Comparison of ENCODE assay signal across 17 mouse cellular contexts in genomic region chr11:32573669-32574068, GRCm38 (mm10). TPM values are rescaled to one million over a fixed set of nuclear protein-coding genes. Genes with fewer than 3 reads are reported as not detected.
"Had no signal": no experiment of that assay in that cellular context is flagged by ENCODE, and none has a peak within 500 bp of the region (broad histone marks: within the 10 kb centered on the region; RNA-seq: fewer than 3 reads in every experiment).

No protein-coding gene starts in this region.

- H3K36me3 ChIP-seq: neural tube, embryonic 15.5 days; stomach, embryonic 15.5 days had no signal

- DNase-seq: retina, postnatal 1 day; right cerebral cortex, adult 18-20 months; right cerebral cortex, postnatal 14 days; right cerebral cortex, postnatal 25 days; right cerebral cortex, postnatal 4 days; spleen, adult 18-20 months; thymus, adult 18-20 months; thymus, adult 2 months; thymus, postnatal 14 days; thymus, postnatal 25 days; thymus, postnatal 36 days; thymus, postnatal 4 days had no signal

- H3K27ac ChIP-seq: neural tube, embryonic 15.5 days; stomach, embryonic 15.5 days; stomach, postnatal 0 days had no signal

- H3K4me3 ChIP-seq: neural tube, embryonic 15.5 days; stomach, embryonic 15.5 days had no signal

- H3K27me3 ChIP-seq: neural tube, embryonic 15.5 days; stomach, embryonic 15.5 days had no signal

- H3K9me3 ChIP-seq: neural tube, embryonic 15.5 days; stomach, embryonic 15.5 days had no signal

- H3K4me1 ChIP-seq: stomach, embryonic 15.5 days had no signal

RNA-seq across cellular contexts. Expression of gene Efcab9, which starts 41.8 kb away (rescaled TPM):
- polyA plus RNA-seq: neural tube, embryonic 14.5 days; neural tube, embryonic 15.5 days; small intestine, adult 2 months had no signal
